Mouse (Mus musculus): Measurements from ENCODE around the gene Fbxw4.

Fbxw4 gene

GRCm38 (mm10) chr19:45541409-45542041, 118.6 kb downstream of the Fbxw4 start:
- peak; percentile 48 for DNase-seq (ENCODE audit: low read depth)

- DNase-seq (ENCODE audit: low read depth) = no peak
These were observed 119.3 kb downstream of the Fbxw4 start for GRCm38 (mm10) chr19:45540657-45541408.

GRCm38 (mm10) chr19:45537505-45537904, 122.6 kb downstream of the Fbxw4 start:
- peak; percentile 74 for DNase-seq (ENCODE audit: low read depth)

GRCm38 (mm10) chr19:45535929-45536328, 124.2 kb downstream of the Fbxw4 start:
- DNase-seq (ENCODE audit: low read depth) = no peak

GRCm38 (mm10) chr19:45535214-45535735, 124.8 kb downstream of the Fbxw4 start:
- DNase-seq (ENCODE audit: low read depth) = no peak

GRCm38 (mm10) chr19:45533617-45534016, 126.5 kb downstream of the Fbxw4 start:
- DNase-seq (ENCODE audit: low read depth) = no peak

- DNase-seq (ENCODE audit: low read depth) = no peak
These were observed 128.6 kb downstream of the Fbxw4 start for GRCm38 (mm10) chr19:45531554-45531953.

- no peak for DNase-seq (ENCODE audit: low read depth)
These were observed 129.7 kb downstream of the Fbxw4 start for GRCm38 (mm10) chr19:45530200-45530995.

DNA sequence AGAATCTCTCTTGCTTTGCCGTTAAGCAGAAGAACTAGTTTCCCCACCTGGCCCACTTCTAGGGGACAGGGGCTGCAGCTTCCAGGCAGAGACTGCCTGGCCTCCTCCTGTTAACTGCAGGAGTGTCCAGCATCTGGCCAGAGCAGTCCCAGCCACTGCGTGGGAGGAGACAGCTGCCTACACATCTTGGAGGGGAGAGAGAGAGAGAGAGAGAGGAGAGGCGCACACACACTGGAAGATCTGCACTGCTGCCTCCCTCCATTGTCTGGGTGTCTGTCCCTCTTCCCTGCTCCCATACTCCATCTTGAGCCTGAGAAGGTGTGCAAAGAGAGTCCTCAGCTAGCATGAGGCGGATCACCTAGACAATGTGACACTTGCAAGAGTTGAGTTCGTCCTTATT, 130.8 kb downstream of the Fbxw4 start:
- no peak for DNase-seq (ENCODE audit: low read depth)
